Mouse (Mus musculus) CD4-positive helper T cell, adult 2 months (primary cell): Measurements from ENCODE around the gene Ppm1j.
"Not testable (repeated sequence)": the region's sequence is repeated elsewhere in the genome, so short reads cannot be mapped to it uniquely, and the experiment has no call there.

Experiments
- DNase-seq: peaks from one replicate; pipeline ENCODE4 v3.0.0-alpha.2; 2012; ENCODE audit warnings: low read depth, missing footprints, low spot score

Gene Ppm1j

DNA sequence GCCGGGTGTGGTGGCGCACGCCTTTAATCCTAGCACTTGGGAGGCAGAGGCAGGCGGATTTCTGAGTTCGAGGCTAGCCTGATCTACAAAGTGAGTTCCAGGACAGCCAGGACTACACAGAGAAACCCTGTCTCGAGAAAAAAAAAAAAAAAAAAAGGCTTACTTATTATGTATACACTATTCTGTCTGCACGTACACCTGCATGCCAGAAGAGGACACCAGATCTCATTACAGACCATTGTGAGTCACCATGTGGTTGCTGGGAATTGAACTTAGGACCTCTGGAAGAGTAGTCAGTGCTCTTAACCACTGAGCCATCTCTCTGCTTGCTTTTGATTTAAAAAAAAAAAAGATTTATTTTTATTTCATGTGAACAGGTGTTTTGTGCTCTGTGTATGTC is 32.4 kb downstream of the Ppm1j start:
- not testable (repeated sequence) for DNase-seq

DNA sequence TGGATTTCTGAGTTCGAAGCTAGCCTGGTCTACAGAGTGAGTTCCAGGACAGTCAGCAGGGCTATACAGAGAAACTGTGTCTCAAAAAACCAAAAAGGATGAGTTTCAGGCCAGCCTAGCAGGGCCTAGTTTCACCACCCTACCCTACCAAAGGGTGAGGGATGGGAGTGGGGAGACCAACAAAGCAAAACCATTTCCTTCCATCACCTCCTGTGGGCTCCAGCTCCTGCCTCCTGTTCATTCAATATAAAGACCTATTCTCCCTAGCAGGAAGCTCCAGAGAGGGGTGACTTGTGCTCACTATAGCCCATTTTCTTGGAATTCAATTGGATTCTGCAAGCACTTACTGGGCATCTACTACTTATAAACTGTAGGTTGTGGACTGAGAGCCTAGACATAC is 33.9 kb downstream of the Ppm1j start:
- DNase-seq = no peak

DNA sequence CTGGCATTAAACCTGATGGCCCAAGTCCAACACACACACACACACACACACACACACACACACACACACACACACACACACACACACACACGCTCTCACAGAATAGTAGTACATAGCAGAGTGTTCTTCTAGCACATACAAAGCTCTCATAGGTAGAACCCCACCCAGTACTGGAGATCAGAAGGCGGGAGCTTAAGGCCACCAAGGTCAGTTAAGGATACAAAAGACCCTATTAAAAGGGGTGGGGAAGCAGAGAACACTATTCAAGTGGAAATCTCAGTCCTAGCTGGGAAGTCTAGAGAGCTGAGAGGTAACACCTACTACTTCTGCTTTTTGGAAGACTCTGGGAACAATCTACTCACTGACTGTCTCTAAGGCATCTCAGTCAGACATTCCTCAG is 34.5 kb downstream of the Ppm1j start:
- DNase-seq = no peak

DNA sequence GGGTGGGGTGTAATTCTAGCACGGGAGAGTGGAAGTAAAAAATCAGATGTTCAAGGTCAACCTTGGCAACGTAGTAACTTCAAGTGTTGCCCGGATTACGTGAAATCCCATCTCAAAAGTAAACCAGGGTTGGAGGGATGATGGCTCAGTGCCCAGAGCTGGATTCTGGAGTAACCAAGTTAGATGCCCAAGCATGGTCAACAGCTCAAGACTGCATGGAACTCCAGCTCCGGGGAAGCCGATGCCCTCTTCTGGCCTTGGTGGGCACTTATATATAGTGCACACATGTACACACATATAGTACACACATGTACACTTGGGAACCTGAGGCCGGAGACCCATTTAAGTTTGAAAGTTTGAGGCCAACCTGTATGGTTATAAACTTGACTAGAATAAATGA is 35.3 kb downstream of the Ppm1j start:
- DNase-seq = no peak

DNA sequence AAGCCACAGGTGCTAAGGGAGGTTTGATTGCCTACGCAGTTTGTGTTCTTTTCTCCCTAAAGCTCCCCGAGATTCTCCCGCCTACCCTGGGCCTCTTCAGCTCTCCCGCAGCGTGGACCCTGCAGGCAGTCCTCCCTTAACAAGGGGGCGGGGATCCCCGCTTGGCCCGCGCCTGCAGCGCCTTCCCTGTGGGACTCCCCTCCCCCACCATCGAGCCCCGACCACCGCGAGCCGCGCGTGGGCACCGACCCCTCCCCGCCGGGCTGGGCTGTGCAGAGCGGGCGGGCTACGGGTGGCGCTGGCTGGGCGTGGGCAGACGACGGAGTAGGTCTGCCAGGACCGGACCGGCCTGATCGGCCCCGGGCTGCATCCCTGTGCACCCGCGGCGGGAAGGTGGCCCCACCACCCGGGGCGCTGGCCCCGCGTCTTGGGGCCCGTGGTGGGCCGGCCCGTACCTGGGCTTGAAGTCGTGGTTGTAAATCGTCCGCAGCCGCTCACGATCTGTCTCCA is 36.7 kb downstream of the Ppm1j start:
- DNase-seq = peak; percentile 63

DNA sequence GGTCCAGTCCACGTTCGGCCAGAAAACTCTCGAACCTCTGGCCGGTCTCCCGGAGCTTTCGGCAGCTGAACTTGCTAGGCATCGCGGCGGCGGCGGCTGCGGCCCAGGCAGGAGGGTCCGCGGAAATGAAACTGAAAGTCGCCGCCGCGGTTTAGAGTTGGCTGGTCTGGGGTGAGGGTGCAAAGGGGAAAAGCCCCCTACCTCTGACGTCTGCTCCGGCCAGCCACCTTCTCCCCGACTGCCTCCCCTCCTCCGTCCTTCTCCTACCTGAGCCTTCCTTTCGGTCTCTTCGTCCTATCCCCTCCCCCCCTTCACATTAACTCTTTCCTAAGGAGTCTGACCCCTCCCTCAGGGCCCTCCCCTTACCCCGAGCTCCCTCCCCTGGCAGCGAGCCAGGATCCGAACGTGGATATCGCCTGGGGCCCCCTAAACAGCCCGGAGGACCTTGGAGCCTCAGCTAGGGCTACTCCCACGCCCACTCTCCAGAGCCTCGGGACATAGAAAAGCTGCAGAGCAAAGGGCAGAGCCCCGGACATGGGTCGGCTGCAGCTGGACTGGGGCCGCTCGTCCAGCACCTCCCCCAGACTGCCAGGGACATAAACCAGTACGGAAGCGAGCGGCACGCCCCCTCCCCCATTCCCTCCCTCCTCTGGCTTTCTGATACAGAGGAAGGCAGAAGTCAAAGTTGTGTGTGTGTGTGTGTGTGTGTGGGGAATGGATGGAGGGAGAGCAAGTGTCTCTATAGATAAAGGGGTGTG is 37.3 kb downstream of the Ppm1j start, which contains the start of gene Mov10:
Gene Mov10, minus strand, starts transcription at position 573 of the 758 bp plus-strand sequence.
- peak; percentile 81 for DNase-seq

DNA sequence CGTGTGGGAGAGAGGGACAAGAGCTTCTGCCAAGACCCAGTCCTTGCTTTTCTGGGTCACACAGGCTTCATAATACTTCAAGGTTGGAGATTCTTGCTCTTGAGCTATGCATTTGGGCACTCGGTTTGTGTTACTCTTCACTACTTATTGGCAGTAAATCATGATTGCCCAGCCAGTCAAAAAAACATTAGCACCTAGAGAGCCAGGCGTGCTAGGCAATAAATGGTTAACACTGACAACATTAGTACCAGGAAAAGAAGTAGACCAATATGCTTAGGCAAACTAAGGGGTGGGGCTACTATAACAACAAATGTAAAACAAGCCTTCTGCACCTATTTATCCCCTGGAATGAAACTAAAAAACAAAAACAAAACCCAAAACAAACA is 37.9 kb downstream of the Ppm1j start:
- no peak for DNase-seq

DNA sequence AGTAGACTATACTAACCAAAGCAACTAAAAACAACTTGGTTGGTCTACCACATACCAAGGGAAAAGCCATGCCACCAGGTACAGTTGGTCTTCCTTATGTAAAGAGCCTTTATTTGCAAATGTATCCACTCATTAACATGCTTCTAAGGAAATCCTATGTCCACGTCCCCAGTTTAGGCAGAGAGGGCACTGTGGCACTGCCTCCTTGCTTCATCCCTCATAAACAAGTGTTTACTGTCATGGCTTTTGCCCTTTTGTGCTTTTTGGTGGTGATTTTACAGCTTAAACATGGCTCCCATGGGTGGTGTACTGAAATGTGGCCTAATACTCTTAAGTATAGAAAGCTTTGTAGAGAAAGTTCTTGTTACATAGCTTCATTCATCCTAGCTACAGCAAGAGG is 39.6 kb downstream of the Ppm1j start:
- no peak for DNase-seq

DNA sequence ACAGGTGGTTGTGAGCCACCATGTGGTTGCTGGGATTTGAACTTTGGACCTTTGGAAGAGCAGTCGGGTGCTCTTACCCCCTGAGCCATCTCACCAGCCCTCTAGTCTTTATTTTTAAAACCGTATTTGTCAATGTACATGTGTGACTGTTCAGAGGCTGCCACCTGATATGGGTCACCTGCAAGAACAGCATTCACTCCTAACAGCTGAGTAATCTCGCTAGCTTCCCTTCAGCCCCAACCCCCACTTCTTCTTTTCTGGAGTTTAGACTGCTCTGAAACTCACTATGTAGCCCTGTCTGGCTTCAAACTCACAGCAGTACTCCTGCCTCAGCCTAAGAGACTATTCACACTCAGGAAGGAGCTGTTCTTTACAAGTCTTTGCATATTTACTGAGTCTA is 41.6 kb downstream of the Ppm1j start:
- DNase-seq = no peak
